Mouse (Mus musculus) midbrain, embryonic 10.5 days (tissue): Measurements from ENCODE around the gene Mkrn1. TPM values are rescaled to one million over a fixed set of nuclear protein-coding genes. Genes with fewer than 3 reads are reported as not detected.

Source experiments
- DNase-seq: peaks from one replicate; pipeline ENCODE4 v3.0.0-alpha.2; 2017; ENCODE audit warnings: low spot score
- H3K27ac ChIP-seq: fragments of 300-500 bp; sonication (generic); replicated peaks from 2 replicates; pipeline ENCODE4 v1.5.1; 2016; ENCODE audit warnings: mild to moderate bottlenecking
- H3K27me3 ChIP-seq: fragments of 300-500 bp; sonication (generic); 2 replicates; pipeline ENCODE4 v1.6.1; 2016; ENCODE audit warnings: low read depth, mild to moderate bottlenecking; ENCODE audit not compliant: poor library complexity, severe bottlenecking
- H3K36me3 ChIP-seq: fragments of 300-500 bp; sonication (generic); 2 replicates; pipeline ENCODE4 v1.6.1; 2016; ENCODE audit warnings: mild to moderate bottlenecking, moderate library complexity
- H3K4me1 ChIP-seq: fragments of 300-500 bp; sonication (generic); 2 replicates; pipeline ENCODE4 v1.6.1; 2016
- H3K4me3 ChIP-seq: fragments of 300-500 bp; sonication (generic); 2 replicates; pipeline ENCODE4 v1.5.1; 2016; ENCODE audit warnings: mild to moderate bottlenecking, moderate library complexity
- H3K9me3 ChIP-seq: fragments of 300-500 bp; sonication (generic); replicated peaks from 2 replicates; pipeline ENCODE4 v1.6.1; 2016; ENCODE audit warnings: mild to moderate bottlenecking
- WGBS: fragments of 180-500 bp; shearing (Covaris S2); methylation state at CpG from one replicate; pipeline ENCODE4 v1.1.7; 2016; 5-methylcytosine and 5-hydroxymethylcytosine counted together
- polyA plus RNA-seq: library from polyadenylated mRNA; unstranded; fragments of >200 nt; fragmentation: Nextera tagmentation; extraction: Ambion mirVana; gene quantifications from 2 replicates; pipeline ENCODE4 v1.2.1, GENCODE M21; 2016

The Mkrn1 gene
- 88.2 and 104 TPM in 2 replicates for polyA plus RNA-seq

- Histone ChIP-seq H3K4me3 (peak within 1 kb of the TSS; percentile 100), H3K4me1 (peaks cover 23% of the 10 kb centered on the region), H3K9me3 (no peaks in the 10 kb centered on the region), H3K27ac (peak within 1 kb of the TSS; percentile 95), H3K27me3 (peaks cover 23% of the 10 kb centered on the region; the same call in 1 of the 2 replicates), H3K36me3 (peaks cover 9% of the 10 kb centered on the region)
- WGBS = under 1% methylated on average over 82 of the region's 82 CpGs
- DNase-seq = peak; percentile 89
These were observed at the start of gene Mkrn1 for GRCm38 (mm10) chr6:39419851-39420721. Gene Mkrn1 (minus strand): TSS chr6:39420462.

- Histone ChIP-seq H3K9me3 (no peaks in the 10 kb centered on the region), H3K4me3 (no peak overlapping the region), H3K36me3 (peaks cover 99% of the 10 kb centered on the region), H3K4me1 (peaks cover 2% of the 10 kb centered on the region; the same call in 1 of the 2 replicates), H3K27me3 (no peaks in the 10 kb centered on the region), H3K27ac (no peak overlapping the region)
- WGBS = 93% methylated on average over 5 of the region's 5 CpGs
- DNase-seq = no peak
These were observed 49.2 kb upstream of the Mkrn1 start for GRCm38 (mm10) chr6:39469427-39469826.

DNA sequence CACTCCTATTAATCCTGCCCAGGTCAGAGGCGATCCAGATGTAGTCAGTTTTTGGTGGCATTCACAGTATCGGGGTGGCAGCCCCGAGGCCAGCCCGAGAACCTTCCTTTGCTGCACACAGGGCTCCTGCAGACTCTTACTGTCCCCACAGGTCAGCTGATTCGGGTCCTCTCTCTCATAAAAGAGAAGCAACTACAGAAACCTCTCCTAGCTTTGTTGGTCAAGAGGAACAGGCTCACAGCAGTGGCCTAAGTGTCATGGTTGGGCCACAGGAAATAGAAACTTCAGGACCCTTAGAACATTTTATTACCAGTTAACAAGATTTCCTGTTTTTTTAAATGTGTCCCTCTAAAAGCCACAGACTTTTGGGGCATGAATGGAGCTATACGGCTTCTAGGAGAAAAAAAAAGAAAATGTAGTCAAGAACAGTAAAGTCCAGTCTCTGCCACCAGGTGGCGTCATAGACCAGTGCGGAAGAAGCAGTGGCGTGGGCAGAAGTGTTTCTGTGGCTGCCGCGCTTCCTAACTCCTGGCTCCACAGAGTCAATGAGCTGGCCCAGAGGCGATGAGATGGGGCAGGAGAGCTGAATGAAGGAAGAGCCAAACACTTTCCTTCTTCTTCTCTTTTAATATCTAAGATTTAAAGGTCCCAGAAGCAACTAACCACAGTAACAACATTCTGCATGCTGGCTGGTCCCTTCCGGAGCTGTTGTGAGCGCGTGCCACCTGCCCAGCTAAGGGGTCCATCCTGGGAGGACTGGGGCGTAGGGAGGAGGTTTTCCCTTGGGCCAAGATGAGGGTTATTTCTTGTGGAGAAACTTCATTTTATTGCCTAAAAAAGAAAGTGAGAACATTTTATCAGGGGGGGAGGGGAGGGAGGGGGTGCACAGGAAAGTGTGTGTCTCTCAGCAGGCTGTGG lies 42.6 kb upstream of the Mkrn1 start:
- H3K36me3 ChIP-seq = peaks cover 76% of the 10 kb centered on the region
- no peaks in the 10 kb centered on the region for H3K27me3 ChIP-seq
- no peaks in the 10 kb centered on the region; the same call in 1 of the 2 replicates for H3K4me1 ChIP-seq
- no peak overlapping the region for H3K27ac ChIP-seq
- peaks cover 6% of the 10 kb centered on the region for H3K9me3 ChIP-seq
- 52% methylated on average over 16 of the region's 16 CpGs for WGBS
- no peak overlapping the region for H3K4me3 ChIP-seq
- DNase-seq = peak; percentile 75

- Histone ChIP-seq H3K27me3 (no peaks in the 10 kb centered on the region), H3K4me1 (no peaks in the 10 kb centered on the region; the same call in 1 of the 2 replicates), H3K27ac (no peak overlapping the region), H3K36me3 (peaks cover 48% of the 10 kb centered on the region), H3K4me3 (no peak overlapping the region), H3K9me3 (peaks cover 6% of the 10 kb centered on the region)
- WGBS = 95% methylated on average over 11 of the region's 11 CpGs
- DNase-seq = no peak
These were observed 39.8 kb upstream of the Mkrn1 start for GRCm38 (mm10) chr6:39460040-39460439.

DNA sequence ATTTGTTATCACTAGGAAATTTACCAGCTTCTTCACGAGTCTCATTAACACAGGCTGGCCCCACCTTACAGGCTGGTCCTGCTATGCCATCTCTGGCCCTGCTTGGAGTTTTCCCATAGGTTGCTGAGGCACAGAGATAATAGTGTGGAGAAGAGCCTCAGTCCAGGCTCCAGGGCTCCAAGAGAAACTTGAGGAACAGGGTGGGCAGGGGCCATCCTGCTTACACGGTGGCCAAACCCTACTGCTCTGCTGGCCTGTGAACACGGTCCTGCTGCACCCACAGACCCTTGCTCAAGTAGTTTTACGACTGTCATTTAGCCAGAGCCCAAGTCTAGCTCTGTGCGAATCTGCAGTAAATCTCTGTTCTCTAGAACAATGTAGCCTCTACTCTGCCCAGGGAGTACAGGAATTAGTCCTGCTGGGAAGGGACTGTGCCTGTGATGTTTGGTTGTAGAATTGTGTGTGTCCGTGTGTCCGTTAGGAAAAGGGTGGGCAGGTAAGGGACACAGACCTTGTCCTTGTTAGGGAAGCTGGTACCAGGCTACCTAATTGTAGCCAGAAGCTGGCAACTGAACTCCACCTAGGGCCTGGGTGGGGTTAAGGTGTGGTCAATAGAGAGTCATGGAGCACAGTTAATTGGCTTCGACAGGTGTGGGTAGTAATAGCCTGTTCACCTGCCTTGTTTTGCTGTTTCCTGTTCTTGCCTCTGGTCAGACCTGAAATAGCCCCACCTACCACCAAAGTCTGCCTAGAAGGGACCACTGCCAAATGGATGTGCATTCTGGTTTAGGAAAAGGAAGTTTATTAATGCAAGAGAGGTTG lies 35.3 kb upstream of the Mkrn1 start:
- 89% methylated on average over 8 of the region's 8 CpGs for WGBS
- no peaks in the 10 kb centered on the region for H3K4me1 ChIP-seq
- no peak overlapping the region for H3K4me3 ChIP-seq
- peaks cover 6% of the 10 kb centered on the region for H3K9me3 ChIP-seq
- H3K27ac ChIP-seq = no peak overlapping the region
- no peaks in the 10 kb centered on the region for H3K27me3 ChIP-seq
- DNase-seq = no peak
- H3K36me3 ChIP-seq = peaks cover 7% of the 10 kb centered on the region

DNA sequence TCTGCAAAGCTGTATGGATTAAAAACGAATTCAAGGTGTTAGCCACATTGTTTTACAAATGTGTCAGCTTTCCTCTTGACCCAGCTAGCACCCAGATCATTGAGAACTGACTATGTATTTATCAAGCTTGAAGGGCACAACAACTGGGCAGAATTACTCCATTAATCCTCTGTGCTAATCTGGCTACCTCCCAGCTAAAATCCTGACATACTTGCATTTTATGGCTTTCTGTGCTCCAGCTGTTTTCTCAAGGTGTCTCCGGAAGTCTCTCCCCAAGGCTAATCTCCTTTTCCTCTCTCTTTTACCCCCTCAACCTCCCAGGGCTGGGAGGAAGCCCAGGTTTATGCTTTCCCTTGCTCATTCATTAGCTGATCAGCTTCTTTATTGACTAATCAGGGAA lies 34.4 kb upstream of the Mkrn1 start:
- no peak overlapping the region for H3K27ac ChIP-seq
- 64% methylated on average over 2 of the region's 2 CpGs for WGBS
- peaks cover 8% of the 10 kb centered on the region for H3K4me1 ChIP-seq
- no peaks in the 10 kb centered on the region for H3K27me3 ChIP-seq
- H3K36me3 ChIP-seq = no peaks in the 10 kb centered on the region
- H3K4me3 ChIP-seq = no peak overlapping the region
- H3K9me3 ChIP-seq = no peaks in the 10 kb centered on the region
- no peak for DNase-seq

DNA sequence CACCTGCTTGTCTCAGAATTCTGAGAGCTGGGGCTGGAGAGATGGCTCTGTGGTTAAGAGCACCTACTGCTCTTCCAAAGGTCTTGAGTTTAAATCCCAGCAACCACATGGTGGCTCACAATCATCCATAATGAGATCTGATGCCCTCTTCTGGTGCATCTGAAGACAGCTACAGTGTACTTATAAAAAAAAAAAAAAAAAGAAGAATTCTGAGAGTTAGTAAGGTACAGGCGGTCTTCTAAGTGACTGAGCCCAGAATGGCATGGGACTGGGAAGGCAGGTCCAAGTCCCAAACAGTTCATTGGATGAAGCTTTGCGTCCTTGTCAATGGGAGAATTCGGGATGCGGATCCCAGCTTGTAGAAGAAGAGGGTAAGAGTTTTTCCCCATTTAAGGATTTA lies 33.3 kb upstream of the Mkrn1 start:
- 93% methylated on average over 4 of the region's 4 CpGs for WGBS
- Histone ChIP-seq H3K9me3 (no peaks in the 10 kb centered on the region), H3K36me3 (no peaks in the 10 kb centered on the region), H3K4me1 (peaks cover 13% of the 10 kb centered on the region), H3K27me3 (no peaks in the 10 kb centered on the region), H3K27ac (no peak overlapping the region), H3K4me3 (no peak overlapping the region)
- no peak for DNase-seq

DNA sequence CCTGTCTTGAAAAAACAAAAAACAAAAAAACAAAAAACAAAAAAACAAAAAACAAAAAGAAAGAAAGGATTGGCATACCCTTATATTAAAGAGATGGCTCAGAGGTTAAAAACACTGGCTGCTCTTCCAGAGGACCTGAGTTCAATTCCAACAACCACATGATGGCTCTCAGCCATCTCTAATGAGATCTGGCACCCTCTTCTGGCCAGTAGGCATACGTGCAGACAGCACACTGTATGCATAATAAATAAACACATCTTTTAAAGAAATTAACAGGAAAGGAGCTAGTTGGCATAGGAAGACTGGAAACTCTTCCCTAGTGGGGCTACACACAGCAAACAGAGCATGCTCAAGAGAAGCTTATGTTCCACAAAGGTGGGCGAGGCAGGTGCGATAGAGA lies 30.8 kb upstream of the Mkrn1 start:
- Histone ChIP-seq H3K9me3 (no peaks in the 10 kb centered on the region), H3K27ac (no peak overlapping the region), H3K27me3 (no peaks in the 10 kb centered on the region), H3K4me1 (peaks cover 28% of the 10 kb centered on the region), H3K4me3 (no peak overlapping the region), H3K36me3 (no peaks in the 10 kb centered on the region)
- 85% methylated on average over 3 of the region's 3 CpGs for WGBS
- DNase-seq = no peak

DNA sequence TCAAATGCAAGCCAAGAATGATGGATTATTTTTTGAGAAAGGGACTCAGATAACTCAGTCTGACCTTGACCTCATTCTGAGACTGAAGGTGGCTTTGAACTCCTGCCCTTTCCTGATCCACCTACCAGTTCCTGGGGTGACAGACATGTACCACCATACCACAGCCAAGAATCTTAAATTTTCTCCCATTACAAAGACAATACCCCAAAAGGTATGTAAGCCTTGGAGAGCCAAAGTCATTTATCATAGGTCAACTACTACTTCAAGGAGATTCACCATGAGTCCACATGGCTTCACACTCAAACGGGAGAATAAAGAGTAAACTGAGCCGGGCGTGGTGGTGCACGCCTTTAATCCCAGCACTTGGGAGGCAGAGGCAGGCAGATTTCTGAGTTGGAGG lies 30.3 kb upstream of the Mkrn1 start:
- H3K36me3 ChIP-seq = no peaks in the 10 kb centered on the region
- no peak overlapping the region for H3K27ac ChIP-seq
- H3K4me3 ChIP-seq = no peak overlapping the region
- DNase-seq = no peak
- H3K4me1 ChIP-seq = peaks cover 32% of the 10 kb centered on the region
- H3K27me3 ChIP-seq = no peaks in the 10 kb centered on the region
- 95% methylated on average over 4 of the region's 4 CpGs for WGBS
- H3K9me3 ChIP-seq = no peaks in the 10 kb centered on the region

- 62% methylated on average over 4 of the region's 4 CpGs for WGBS
- Histone ChIP-seq H3K27me3 (no peaks in the 10 kb centered on the region), H3K9me3 (no peaks in the 10 kb centered on the region), H3K27ac (no peak overlapping the region), H3K4me1 (peaks cover 34% of the 10 kb centered on the region), H3K36me3 (no peaks in the 10 kb centered on the region), H3K4me3 (no peak overlapping the region)
- no peak for DNase-seq
These were observed 27.3 kb upstream of the Mkrn1 start for GRCm38 (mm10) chr6:39447429-39448185.

- Histone ChIP-seq H3K36me3 (no peaks in the 10 kb centered on the region), H3K4me3 (peak overlapping the region; percentile 36), H3K27me3 (no peaks in the 10 kb centered on the region), H3K9me3 (no peaks in the 10 kb centered on the region), H3K27ac (peak overlapping the region; percentile 70), H3K4me1 (peaks cover 34% of the 10 kb centered on the region)
- WGBS = 4% methylated on average over 19 of the region's 19 CpGs
- DNase-seq = peak; percentile 58
These were observed 25.7 kb upstream of the Mkrn1 start for GRCm38 (mm10) chr6:39445801-39446572.
